In the genomic region with DNA sequence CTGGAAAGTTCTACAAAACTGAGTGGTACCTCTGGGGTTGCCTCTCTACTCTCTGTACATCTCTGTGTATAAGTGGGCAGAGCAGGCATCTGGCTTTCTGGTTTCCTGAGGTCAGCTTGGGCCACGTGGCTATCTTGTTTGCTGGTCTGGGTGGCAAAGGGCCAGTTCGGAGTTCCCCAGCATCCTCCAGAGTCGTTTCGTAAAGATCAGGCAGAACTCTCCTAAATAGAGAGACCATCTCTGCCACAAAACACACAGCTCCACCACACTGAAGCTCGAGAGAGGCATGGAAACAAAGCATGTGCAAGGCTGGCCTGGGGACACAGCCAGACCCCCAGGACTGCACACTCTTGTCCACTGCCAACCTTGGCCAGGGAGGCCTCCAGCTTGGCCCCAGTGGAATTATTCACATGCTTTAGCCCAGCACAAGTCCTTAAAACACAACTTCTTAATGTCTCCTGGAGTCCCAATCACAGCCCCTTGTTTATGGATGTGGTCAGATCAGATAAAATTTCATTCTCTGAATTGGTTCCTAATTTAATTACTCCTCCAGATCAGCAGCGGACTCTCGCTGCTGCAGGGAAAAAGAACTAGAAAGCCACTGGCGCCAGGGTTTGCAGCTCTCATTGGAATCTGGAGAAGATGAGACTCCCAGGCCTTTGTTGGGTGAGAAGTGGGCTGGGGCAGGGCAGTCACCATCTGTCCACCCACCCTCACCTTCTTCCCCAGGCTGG, we compare ENCODE assay signal across 12 mouse cellular contexts. TPM values are rescaled to one million over a fixed set of nuclear protein-coding genes. Genes with fewer than 3 reads are reported as not detected.
DNase-seq lines count a peak whose midpoint lies in the region; ATAC-seq lines count a peak whose summit lies in the region.
"Had no signal": no experiment of that assay in that cellular context is flagged by ENCODE, and none has a peak within 500 bp of the region (broad histone marks: within the 10 kb centered on the region; RNA-seq: fewer than 3 reads in every experiment).

No protein-coding gene starts in this region.

- H3K9me3 ChIP-seq in heart, embryonic 10.5 days: no peaks in the 10 kb centered on the region
- no peaks in the 10 kb centered on the region for H3K9me3 ChIP-seq in neural tube, embryonic 13.5 days
- H3K9me3 ChIP-seq in neural tube, embryonic 15.5 days (replicated peaks): no peaks in the 10 kb centered on the region
- no peaks in the 10 kb centered on the region for H3K9me3 ChIP-seq in liver, embryonic 11.5 days (ENCODE audit: control insufficient read depth, low read length)
- no peaks in the 10 kb centered on the region for H3K9me3 ChIP-seq in forebrain, embryonic 13.5 days (replicated peaks)
- H3K9me3 ChIP-seq: intestine, embryonic 15.5 days had no signal

- H3K27ac ChIP-seq in heart, embryonic 10.5 days: no peak overlapping the region
- H3K27ac ChIP-seq in neural tube, embryonic 13.5 days (replicated peaks): 0 out of 2 replicates have a peak overlapping the region, but pooled peaks have one; percentile 6
- no peak overlapping the region for H3K27ac ChIP-seq in neural tube, embryonic 15.5 days (replicated peaks)
- H3K27ac ChIP-seq in liver, embryonic 11.5 days (ENCODE audit: low read depth, low read length): no peak overlapping the region
- no peak overlapping the region for H3K27ac ChIP-seq in forebrain, embryonic 13.5 days
- H3K27ac ChIP-seq: intestine, embryonic 15.5 days had no signal

- H3K9ac ChIP-seq in neural tube, embryonic 13.5 days: no peak overlapping the region
- no peak overlapping the region for H3K9ac ChIP-seq in neural tube, embryonic 15.5 days (replicated peaks)
- no peak overlapping the region for H3K9ac ChIP-seq in liver, embryonic 11.5 days (ENCODE audit: low read depth, low read length)
- no peak overlapping the region for H3K9ac ChIP-seq in forebrain, embryonic 13.5 days
- H3K9ac ChIP-seq: forebrain, postnatal 0 days; intestine, embryonic 15.5 days; lung, embryonic 14.5 days had no signal

- no peak for ATAC-seq in neural tube, embryonic 13.5 days (ENCODE audit: low read depth)
- no peak for ATAC-seq in neural tube, embryonic 15.5 days (ENCODE audit: low FRiP score)
- ATAC-seq in liver, embryonic 11.5 days (replicated peaks; ENCODE audit: low FRiP score): no peak
- no peak for ATAC-seq in forebrain, embryonic 13.5 days
- ATAC-seq: CD4-positive, CD25-positive, alpha-beta regulatory T cell, adult 4 months; forebrain, postnatal 0 days; intestine, embryonic 15.5 days had no signal

- H3K4me1 ChIP-seq in heart, embryonic 10.5 days: peaks cover 20% of the 10 kb centered on the region; the same call in 1 of the 2 replicates
- peaks cover 77% of the 10 kb centered on the region for H3K4me1 ChIP-seq in neural tube, embryonic 13.5 days (replicated peaks)
- H3K4me1 ChIP-seq in neural tube, embryonic 15.5 days: peaks cover 67% of the 10 kb centered on the region
- peaks cover 20% of the 10 kb centered on the region for H3K4me1 ChIP-seq in liver, embryonic 11.5 days (replicated peaks; ENCODE audit: control insufficient read depth, insufficient read depth, low read length)
- peaks cover 18% of the 10 kb centered on the region for H3K4me1 ChIP-seq in forebrain, embryonic 13.5 days

- H3K27me3 ChIP-seq in heart, embryonic 10.5 days (ENCODE audit: insufficient read depth, poor library complexity, severe bottlenecking): no peaks in the 10 kb centered on the region; the same call in 1 of the 2 replicates
- no peaks in the 10 kb centered on the region for H3K27me3 ChIP-seq in neural tube, embryonic 13.5 days
- no peaks in the 10 kb centered on the region for H3K27me3 ChIP-seq in neural tube, embryonic 15.5 days (replicated peaks)
- no peaks in the 10 kb centered on the region for H3K27me3 ChIP-seq in liver, embryonic 11.5 days (replicated peaks; ENCODE audit: control insufficient read depth, insufficient read depth, low read length)
- H3K27me3 ChIP-seq in forebrain, embryonic 13.5 days: no peaks in the 10 kb centered on the region
- H3K27me3 ChIP-seq: intestine, embryonic 15.5 days had no signal

- intact Hi-C loops in gastrocnemius, postnatal 14 days (cut with DNase I; ENCODE audit: low total_unique reads): no loop called here

- H3K4me3 ChIP-seq in heart, embryonic 10.5 days: no peak overlapping the region
- H3K4me3 ChIP-seq in neural tube, embryonic 13.5 days: no peak overlapping the region
- no peak overlapping the region for H3K4me3 ChIP-seq in neural tube, embryonic 15.5 days (replicated peaks)
- H3K4me3 ChIP-seq in liver, embryonic 11.5 days (ENCODE audit: low read depth, low read length): no peak overlapping the region
- no peak overlapping the region for H3K4me3 ChIP-seq in forebrain, embryonic 13.5 days
- H3K4me3 ChIP-seq: intestine, embryonic 15.5 days had no signal

- no peak overlapping the region for H3K4me2 ChIP-seq in neural tube, embryonic 13.5 days
- no peak overlapping the region for H3K4me2 ChIP-seq in neural tube, embryonic 15.5 days
- no peak overlapping the region for H3K4me2 ChIP-seq in liver, embryonic 11.5 days
- no peak overlapping the region for H3K4me2 ChIP-seq in forebrain, embryonic 13.5 days
- H3K4me2 ChIP-seq: intestine, embryonic 15.5 days; lung, embryonic 14.5 days had no signal

- no peaks in the 10 kb centered on the region for H3K36me3 ChIP-seq in heart, embryonic 10.5 days
- no peaks in the 10 kb centered on the region for H3K36me3 ChIP-seq in neural tube, embryonic 13.5 days
- H3K36me3 ChIP-seq in neural tube, embryonic 15.5 days: no peaks in the 10 kb centered on the region
- H3K36me3 ChIP-seq in liver, embryonic 11.5 days (ENCODE audit: control insufficient read depth, insufficient read depth, low read length): no peaks in the 10 kb centered on the region
- no peaks in the 10 kb centered on the region for H3K36me3 ChIP-seq in forebrain, embryonic 13.5 days (ENCODE audit: poor library complexity, severe bottlenecking)
- H3K36me3 ChIP-seq: intestine, embryonic 15.5 days had no signal

- DNase-seq in heart, adult 8-10 months (ENCODE audit: low spot score): peak; percentile 35
- no peak for DNase-seq in heart, embryonic 10.5 days (ENCODE audit: low spot score)
- DNase-seq in gastrocnemius, postnatal 14 days: peak; percentile 53
- DNase-seq in liver, embryonic 11.5 days (ENCODE audit: low spot score): no peak
- no peak for DNase-seq in ovary, postnatal 36 days (ENCODE audit: low spot score)
- DNase-seq: forebrain, postnatal 0 days; lung, embryonic 14.5 days had no signal

- WGBS in heart, embryonic 10.5 days: 70% methylated on average over 8 of the region's 8 CpGs
- 72% methylated on average over 8 of the region's 8 CpGs for WGBS in neural tube, embryonic 13.5 days
- WGBS in neural tube, embryonic 15.5 days: 70% methylated on average over 8 of the region's 8 CpGs
- 70% methylated on average over 8 of the region's 8 CpGs for WGBS in liver, embryonic 11.5 days
- WGBS in forebrain, embryonic 13.5 days: 88% methylated on average over 8 of the region's 8 CpGs

RNA-seq across cellular contexts. Expression of a gene that starts 14.4 kb away (rescaled TPM):
- 1 to 10 TPM; 5.5 to 8.9 (median 6.6) TPM for total RNA-seq in heart, adult 8-10 months (2022)
- polyA plus RNA-seq in heart, embryonic 10.5 days (2016; fragmentation: Nextera tagmentation; extraction: Ambion mirVana): 3.3 and 7.6 TPM in 2 replicates
- 21.9 and 22.5 TPM in 2 replicates for polyA plus RNA-seq in neural tube, embryonic 13.5 days (2015; fragmentation: Nextera tagmentation; extraction: Ambion mirVana)
- 17.1 and 19.7 TPM in 2 replicates for polyA plus RNA-seq in neural tube, embryonic 15.5 days (2015; fragmentation: Nextera tagmentation; extraction: Ambion mirVana)
- total RNA-seq in gastrocnemius, postnatal 14 days (2021): 1 to 10 TPM; 5.8 to 8.4 TPM
- polyA plus RNA-seq in liver, embryonic 11.5 days (2014; fragmentation: Nextera tagmentation; extraction: Ambion mirVana): 12.8 and 14.1 TPM in 2 replicates
- polyA plus RNA-seq in forebrain, embryonic 13.5 days (2015; fragmentation: Nextera tagmentation; extraction: Ambion mirVana): 13.6 and 14.7 TPM in 2 replicates

Comparison
In these comparisons a context has a peak if more than half of its experiments do, and no peak if none do; other contexts are left out.
1. DNase-seq: peak in heart, adult 8-10 months (single experiment) and gastrocnemius, postnatal 14 days (single experiment); none in heart, embryonic 10.5 days (single experiment), liver, embryonic 11.5 days (single experiment) and ovary, postnatal 36 days (single experiment).